Mouse (Mus musculus): ENCODE measurements around the gene Creb3l2. TPM values are rescaled to one million over a fixed set of nuclear protein-coding genes. Genes with fewer than 3 reads are reported as not detected.

Creb3l2 gene
- polyA plus RNA-seq, 1 experiment: 6.8 TPM

- Histone ChIP-seq H3K36me3 (ENCODE audit: control insufficient read depth, insufficient read depth, low read length) (no peaks in the 10 kb centered on the region), H3K4me1 (ENCODE audit: control insufficient read depth, insufficient read depth, insufficient read length) (no peaks in the 10 kb centered on the region), H3K27me3 (ENCODE audit: control insufficient read depth, insufficient read depth, low read length) (no peaks in the 10 kb centered on the region), H3K27ac (ENCODE audit: insufficient read depth, low read length) (no peak overlapping the region), H3K4me3 (ENCODE audit: extremely low read depth, insufficient read depth, insufficient read length) (no peak overlapping the region)
- DNase-seq (ENCODE audit: low read depth in 1 of 2, low spot score in 2 of 2): no peak
- TF ChIP-seq CTCF (IDR thresholded peaks at IDR 0.05; ENCODE audit: extremely low read depth, insufficient read depth, insufficient read length, insufficient replicate concordance) (no peak), POLR2A (IDR thresholded peaks at IDR 0.05; ENCODE audit: low read depth, low read length) (no peak)
- WGBS: 90% methylated on average over 3 of the region's 3 CpGs
These were observed 116.9 kb downstream of the Creb3l2 start for GRCm38 (mm10) chr6:37325076-37325475.

GRCm38 (mm10) chr6:37322641-37323040 is 119.3 kb downstream of the Creb3l2 start:
- H3K36me3 ChIP-seq (ENCODE audit: control insufficient read depth, insufficient read depth, low read length): no peaks in the 10 kb centered on the region
- no peak overlapping the region for H3K4me3 ChIP-seq (ENCODE audit: extremely low read depth, insufficient read depth, insufficient read length)
- no peak overlapping the region for H3K27ac ChIP-seq (ENCODE audit: insufficient read depth, low read length)
- no peak for DNase-seq (ENCODE audit: low read depth in 1 of 2, low spot score in 2 of 2)
- H3K27me3 ChIP-seq (ENCODE audit: control insufficient read depth, insufficient read depth, low read length): no peaks in the 10 kb centered on the region
- 93% methylated on average over 7 of the region's 7 CpGs for WGBS
- no peaks in the 10 kb centered on the region for H3K4me1 ChIP-seq (ENCODE audit: control insufficient read depth, insufficient read depth, insufficient read length)
- TF ChIP-seq CTCF (IDR thresholded peaks at IDR 0.05; ENCODE audit: extremely low read depth, insufficient read depth, insufficient read length, insufficient replicate concordance) (no peak), POLR2A (IDR thresholded peaks at IDR 0.05; ENCODE audit: low read depth, low read length) (no peak)

GRCm38 (mm10) chr6:37322088-37322487 is 119.9 kb downstream of the Creb3l2 start:
- H3K36me3 ChIP-seq (ENCODE audit: control insufficient read depth, insufficient read depth, low read length): no peaks in the 10 kb centered on the region
- DNase-seq (ENCODE audit: low read depth in 1 of 2, low spot score in 2 of 2): no peak
- WGBS: 90% methylated on average over 9 of the region's 9 CpGs
- no peaks in the 10 kb centered on the region for H3K4me1 ChIP-seq (ENCODE audit: control insufficient read depth, insufficient read depth, insufficient read length)
- no peak overlapping the region for H3K27ac ChIP-seq (ENCODE audit: insufficient read depth, low read length)
- no peaks in the 10 kb centered on the region for H3K27me3 ChIP-seq (ENCODE audit: control insufficient read depth, insufficient read depth, low read length)
- no peak for TF ChIP-seq POLR2A (IDR thresholded peaks at IDR 0.05; ENCODE audit: low read depth, low read length)
- no peak for TF ChIP-seq CTCF (IDR thresholded peaks at IDR 0.05; ENCODE audit: extremely low read depth, insufficient read depth, insufficient read length, insufficient replicate concordance)
- no peak overlapping the region for H3K4me3 ChIP-seq (ENCODE audit: extremely low read depth, insufficient read depth, insufficient read length)

- no peak overlapping the region for H3K27ac ChIP-seq (ENCODE audit: insufficient read depth, low read length)
- DNase-seq (ENCODE audit: low read depth in 1 of 2, low spot score in 2 of 2): no peak
- H3K27me3 ChIP-seq (ENCODE audit: control insufficient read depth, insufficient read depth, low read length): no peaks in the 10 kb centered on the region
- no peak overlapping the region for H3K4me3 ChIP-seq (ENCODE audit: extremely low read depth, insufficient read depth, insufficient read length)
- no peaks in the 10 kb centered on the region for H3K4me1 ChIP-seq (ENCODE audit: control insufficient read depth, insufficient read depth, insufficient read length)
- no peaks in the 10 kb centered on the region for H3K36me3 ChIP-seq (ENCODE audit: control insufficient read depth, insufficient read depth, low read length)
- TF ChIP-seq CTCF (IDR thresholded peaks at IDR 0.05; ENCODE audit: extremely low read depth, insufficient read depth, insufficient read length, insufficient replicate concordance): no peak
- no peak for TF ChIP-seq POLR2A (IDR thresholded peaks at IDR 0.05; ENCODE audit: low read depth, low read length)
- WGBS: 85% methylated on average over 5 of the region's 5 CpGs
These were observed 124.0 kb downstream of the Creb3l2 start for GRCm38 (mm10) chr6:37317904-37318303.

GRCm38 (mm10) chr6:37315440-37315839 is 126.5 kb downstream of the Creb3l2 start:
- no peaks in the 10 kb centered on the region for H3K36me3 ChIP-seq (ENCODE audit: control insufficient read depth, insufficient read depth, low read length)
- no peak overlapping the region for H3K27ac ChIP-seq (ENCODE audit: insufficient read depth, low read length)
- no peaks in the 10 kb centered on the region for H3K27me3 ChIP-seq (ENCODE audit: control insufficient read depth, insufficient read depth, low read length)
- DNase-seq (ENCODE audit: low read depth in 1 of 2, low spot score in 2 of 2): no peak
- H3K4me1 ChIP-seq (ENCODE audit: control insufficient read depth, insufficient read depth, insufficient read length): no peaks in the 10 kb centered on the region
- no peak for TF ChIP-seq CTCF (IDR thresholded peaks at IDR 0.05; ENCODE audit: extremely low read depth, insufficient read depth, insufficient read length, insufficient replicate concordance)
- TF ChIP-seq POLR2A (IDR thresholded peaks at IDR 0.05; ENCODE audit: low read depth, low read length): no peak
- H3K4me3 ChIP-seq (ENCODE audit: extremely low read depth, insufficient read depth, insufficient read length): no peak overlapping the region

GRCm38 (mm10) chr6:37310601-37311000 is 131.3 kb downstream of the Creb3l2 start:
- DNase-seq (ENCODE audit: low read depth in 1 of 2, low spot score in 2 of 2): no peak
- 73% methylated on average over 4 of the region's 4 CpGs for WGBS

GRCm38 (mm10) chr6:37306616-37307015 is 135.3 kb downstream of the Creb3l2 start:
- TF ChIP-seq CTCF (IDR thresholded peaks at IDR 0.05; ENCODE audit: extremely low read depth, insufficient read depth, insufficient read length, insufficient replicate concordance) (no peak), POLR2A (IDR thresholded peaks at IDR 0.05; ENCODE audit: low read depth, low read length) (no peak)
- Histone ChIP-seq H3K4me1 (ENCODE audit: control insufficient read depth, insufficient read depth, insufficient read length) (no peaks in the 10 kb centered on the region), H3K27ac (ENCODE audit: insufficient read depth, low read length) (no peak overlapping the region), H3K4me3 (ENCODE audit: extremely low read depth, insufficient read depth, insufficient read length) (no peak overlapping the region), H3K27me3 (ENCODE audit: control insufficient read depth, insufficient read depth, low read length) (no peaks in the 10 kb centered on the region), H3K36me3 (ENCODE audit: control insufficient read depth, insufficient read depth, low read length) (no peaks in the 10 kb centered on the region)
- 84% methylated on average over 1 of the region's 1 CpGs for WGBS
- DNase-seq (ENCODE audit: low read depth in 1 of 2, low spot score in 2 of 2): no peak

More at GRCm38 (mm10) chr6:37310601-37311000, 131.3 kb downstream of the Creb3l2 start:
- no peak for TF ChIP-seq POLR2A (IDR thresholded peaks at IDR 0.05; ENCODE audit: low read depth, low read length)
- TF ChIP-seq CTCF (IDR thresholded peaks at IDR 0.05; ENCODE audit: extremely low read depth, insufficient read depth, insufficient read length, insufficient replicate concordance): no peak
- H3K27ac ChIP-seq (ENCODE audit: insufficient read depth, low read length): no peak overlapping the region
- H3K27me3 ChIP-seq (ENCODE audit: control insufficient read depth, insufficient read depth, low read length): no peaks in the 10 kb centered on the region
- no peak overlapping the region for H3K4me3 ChIP-seq (ENCODE audit: extremely low read depth, insufficient read depth, insufficient read length)
- no peaks in the 10 kb centered on the region for H3K4me1 ChIP-seq (ENCODE audit: control insufficient read depth, insufficient read depth, insufficient read length)
- no peaks in the 10 kb centered on the region for H3K36me3 ChIP-seq (ENCODE audit: control insufficient read depth, insufficient read depth, low read length)
